Mouse (Mus musculus) ES-Bruce4 (cell line): ENCODE measurements at regions not wholly inside any gene's neighbourhood (a gene's known extent, or its start where the extent isn't known, plus 50 kb on each side); places are given as distances from the start of the nearest gene placed in this dataset.

Source experiments
- H3K27ac ChIP-seq: 2 replicates; pipeline ENCODE4 v1.5.1; 2012; ENCODE audit warnings: low read length, inconsistent platforms; ENCODE audit not compliant: insufficient read depth
- H3K27me3 ChIP-seq: 2 replicates; pipeline ENCODE4 v1.6.1; 2012; ENCODE audit warnings: mild to moderate bottlenecking, low read length, inconsistent platforms; ENCODE audit not compliant: control insufficient read depth, poor library complexity, insufficient read depth, severe bottlenecking
- H3K36me3 ChIP-seq: 2 replicates; pipeline ENCODE4 v1.6.1; 2012; ENCODE audit warnings: inconsistent platforms, mild to moderate bottlenecking, low read length, moderate library complexity; ENCODE audit not compliant: control insufficient read depth, poor library complexity, insufficient read depth, severe bottlenecking
- H3K4me1 ChIP-seq: one replicate; pipeline ENCODE4 v1.8.1; 2011; ENCODE audit warnings: low read length; ENCODE audit not compliant: control insufficient read depth, insufficient read depth
- H3K4me3 ChIP-seq: 2 replicates; pipeline ENCODE4 v1.5.1; 2011; ENCODE audit warnings: low read depth, mild to moderate bottlenecking, low read length
- H3K9ac ChIP-seq: 2 replicates; pipeline ENCODE4 v1.6.1; 2012; ENCODE audit warnings: low read depth, mild to moderate bottlenecking, inconsistent platforms; ENCODE audit not compliant: poor library complexity, severe bottlenecking
- H3K9me3 ChIP-seq: replicated peaks from 2 replicates; pipeline ENCODE4 v1.6.1; 2012; ENCODE audit warnings: mild to moderate bottlenecking, low read length, inconsistent platforms; ENCODE audit not compliant: control insufficient read depth, poor library complexity, insufficient read depth, severe bottlenecking
- CTCF ChIP-seq: IDR thresholded peaks from one replicate; pipeline ENCODE4 v1.8.1; 2011; ENCODE audit warnings: low read depth, low read length
- EP300 ChIP-seq: IDR thresholded peaks from 2 replicates; pipeline ENCODE4 v1.6.1; 2011; ENCODE audit warnings: low read depth, low read length; ENCODE audit not compliant: insufficient read depth
- POLR2A ChIP-seq: IDR thresholded peaks from one replicate; pipeline ENCODE4 v1.8.1; 2011; ENCODE audit warnings: low read length; ENCODE audit not compliant: insufficient read depth

- Histone ChIP-seq H3K9me3 (no peaks in the 10 kb centered on the region), H3K9ac (no peak overlapping the region), H3K27ac (no peak overlapping the region), H3K4me3 (no peak overlapping the region), H3K27me3 (no peaks in the 10 kb centered on the region), H3K36me3 (no peaks in the 10 kb centered on the region), H3K4me1 (no peaks in the 10 kb centered on the region)
- TF ChIP-seq POLR2A, result no peak
These were observed 312.8 kb upstream of the Thrb start for GRCm38 (mm10) chr14:17347286-17347685.

- no peak for TF ChIP-seq POLR2A
- no peak for TF ChIP-seq CTCF
- no peak for TF ChIP-seq EP300
These were observed 307.6 kb upstream of the Thrb start for GRCm38 (mm10) chr14:17352324-17353037.

GRCm38 (mm10) chr14:17361910-17362309 is 298.2 kb upstream of the Thrb start:
- Histone ChIP-seq H3K4me3 (no peak overlapping the region), H3K4me1 (no peaks in the 10 kb centered on the region), H3K9ac (no peak overlapping the region), H3K9me3 (no peaks in the 10 kb centered on the region), H3K36me3 (no peaks in the 10 kb centered on the region), H3K27me3 (no peaks in the 10 kb centered on the region), H3K27ac (no peak overlapping the region)
- TF ChIP-seq CTCF, result no peak
- TF ChIP-seq POLR2A, result no peak
- no peak for TF ChIP-seq EP300

More at GRCm38 (mm10) chr14:17352324-17353037, 307.6 kb upstream of the Thrb start:
- H3K9me3 ChIP-seq, result no peaks in the 10 kb centered on the region
- no peak overlapping the region for H3K27ac ChIP-seq
- H3K36me3 ChIP-seq, result no peaks in the 10 kb centered on the region
- no peaks in the 10 kb centered on the region for H3K4me1 ChIP-seq
- no peak overlapping the region for H3K4me3 ChIP-seq
- no peak overlapping the region for H3K9ac ChIP-seq
- no peaks in the 10 kb centered on the region for H3K27me3 ChIP-seq

GRCm38 (mm10) chr14:17402751-17403479 is 257.1 kb upstream of the Thrb start:
- no peak overlapping the region for H3K4me3 ChIP-seq
- no peaks in the 10 kb centered on the region for H3K36me3 ChIP-seq
- no peak overlapping the region for H3K9ac ChIP-seq
- no peaks in the 10 kb centered on the region for H3K4me1 ChIP-seq
- H3K27ac ChIP-seq, result no peak overlapping the region
- H3K9me3 ChIP-seq, result no peaks in the 10 kb centered on the region
- TF ChIP-seq CTCF, result peak; percentile 33
- no peak for TF ChIP-seq EP300
- no peaks in the 10 kb centered on the region for H3K27me3 ChIP-seq

GRCm38 (mm10) chr14:17405551-17406336 is 254.3 kb upstream of the Thrb start:
- Histone ChIP-seq H3K4me1 (peaks cover 2% of the 10 kb centered on the region), H3K36me3 (no peaks in the 10 kb centered on the region), H3K4me3 (no peak overlapping the region), H3K9ac (no peak overlapping the region), H3K27ac (no peak overlapping the region), H3K27me3 (no peaks in the 10 kb centered on the region), H3K9me3 (no peaks in the 10 kb centered on the region)
- TF ChIP-seq CTCF (peak; percentile 53), EP300 (no peak)

GRCm38 (mm10) chr14:17406879-17407278 is 253.2 kb upstream of the Thrb start:
- Histone ChIP-seq H3K27me3 (no peaks in the 10 kb centered on the region), H3K27ac (no peak overlapping the region)
- TF ChIP-seq POLR2A (no peak), EP300 (no peak), CTCF (no peak)

More at GRCm38 (mm10) chr14:17406879-17407278, 253.2 kb upstream of the Thrb start:
- Histone ChIP-seq H3K4me1 (peaks cover 2% of the 10 kb centered on the region), H3K9ac (no peak overlapping the region), H3K4me3 (no peak overlapping the region), H3K36me3 (no peaks in the 10 kb centered on the region), H3K9me3 (no peaks in the 10 kb centered on the region)
